Mouse (Mus musculus) adrenal gland, postnatal 10 days (tissue): ENCODE results near the gene Ckap2. TPM values are rescaled to one million over a fixed set of nuclear protein-coding genes. Genes with fewer than 3 reads are reported as not detected.
A peak's percentile ranks its signal among the peaks of the same experiment; 100 is the strongest.
"Not testable (repeated sequence)": the region's sequence is repeated elsewhere in the genome, so short reads cannot be mapped to it uniquely, and the experiment has no call there.

ENCODE experiments used
- DNase-seq: peaks from one replicate; pipeline ENCODE4 v3.0.0; 2021; ENCODE audit warnings: mixed read lengths
- total RNA-seq, 2 experiments: library from RNA; stranded (reverse); gene quantifications; 2 replicates each; pipeline ENCODE4 v1.2.3; 2021

The Ckap2 gene
- total RNA-seq, 2 experiments from 2014 or later: 13.2 to 14.9 TPM

- DNase-seq: no peak
These were observed 35.8 kb downstream of the Ckap2 start for GRCm38 (mm10) chr8:22149643-22150344.

- DNase-seq: no peak
These were observed 37.3 kb downstream of the Ckap2 start for GRCm38 (mm10) chr8:22148367-22148740.

- DNase-seq: no peak
These were observed 37.8 kb downstream of the Ckap2 start for GRCm38 (mm10) chr8:22147706-22148366.

- DNase-seq: no peak
These were observed 39.8 kb downstream of the Ckap2 start for GRCm38 (mm10) chr8:22145831-22146230.

GRCm38 (mm10) chr8:22143764-22144491, 41.7 kb downstream of the Ckap2 start:
- no peak for DNase-seq

- no peak for DNase-seq
These were observed 43.0 kb downstream of the Ckap2 start for GRCm38 (mm10) chr8:22142592-22142991.

- DNase-seq: peak; percentile 42
These were observed 43.7 kb downstream of the Ckap2 start for GRCm38 (mm10) chr8:22141836-22142385.

- DNase-seq: not testable (repeated sequence)
These were observed 49.2 kb downstream of the Ckap2 start for GRCm38 (mm10) chr8:22136462-22136861.

- DNase-seq: no peak
These were observed 50.9 kb downstream of the Ckap2 start for GRCm38 (mm10) chr8:22134750-22135135.

GRCm38 (mm10) chr8:22134078-22134749, 51.4 kb downstream of the Ckap2 start:
- DNase-seq: no peak

GRCm38 (mm10) chr8:22132062-22132461, 53.6 kb downstream of the Ckap2 start:
- no peak for DNase-seq

GRCm38 (mm10) chr8:22124220-22125152, 61.1 kb downstream of the Ckap2 start, which contains the start of gene Nek5:
Gene Nek5 (minus strand): TSS chr8:22125053.
- DNase-seq: peak; percentile 65

Other genes starting within 250 kb of the Ckap2 start
- gene Defb35, start 247.5 kb downstream of the Ckap2 start, total RNA-seq: not detected
- not detected for gene Defb13, start 239.1 kb downstream of the Ckap2 start, total RNA-seq
- gene Fam90a1a, start 227.1 kb downstream of the Ckap2 start, total RNA-seq: not detected
- not detected for gene Ccdc70, start 216.0 kb downstream of the Ckap2 start, total RNA-seq
- 1 to 10 TPM; 2.8 to 3.9 TPM for gene Atp7b, start 125.5 kb downstream of the Ckap2 start, total RNA-seq
- 10 to 100 TPM; 23.3 to 32.8 TPM for gene Alg11, start 125.1 kb downstream of the Ckap2 start, total RNA-seq
- gene Nek5, start 60.8 kb downstream of the Ckap2 start, total RNA-seq: 1 to 10 TPM; 1.3 to 2.2 TPM
- 1 to 10 TPM; 3.2 to 4.4 TPM for gene Nek3, start 19.4 kb downstream of the Ckap2 start, total RNA-seq
- 10 to 100 TPM; 30.7 to 34.3 TPM for gene Vps36, start 7.0 kb upstream of the Ckap2 start, total RNA-seq
- 1 to 10 TPM; 7.4 to 9.2 TPM for gene Thsd1, start 41.5 kb upstream of the Ckap2 start, total RNA-seq
- not detected for gene Tpte, start 97.6 kb upstream of the Ckap2 start, total RNA-seq
- gene Slc25a15, start 212.8 kb upstream of the Ckap2 start, total RNA-seq: 10 to 100 TPM; 24.1 to 35.7 TPM
- gene Mrps31, start 225.5 kb upstream of the Ckap2 start, total RNA-seq: 10 to 100 TPM; 50.8 to 52.3 TPM